Mouse (Mus musculus): ENCODE measurements around the gene Rab11fip4. TPM values are rescaled to one million over a fixed set of nuclear protein-coding genes. Genes with fewer than 3 reads are reported as not detected.

Gene Rab11fip4
- polyA plus RNA-seq, 1 experiment: 12.2 TPM

GRCm38 (mm10) chr11:79731476-79731875 lies 140.5 kb downstream of the Rab11fip4 start:
- Histone ChIP-seq H3K27ac (ENCODE audit: insufficient read depth, low read length) (no peak overlapping the region), H3K4me1 (ENCODE audit: control insufficient read depth, insufficient read depth, insufficient read length) (no peaks in the 10 kb centered on the region), H3K4me3 (ENCODE audit: extremely low read depth, insufficient read depth, insufficient read length) (no peak overlapping the region), H3K36me3 (ENCODE audit: control insufficient read depth, insufficient read depth, low read length) (no peaks in the 10 kb centered on the region), H3K27me3 (ENCODE audit: control insufficient read depth, insufficient read depth, low read length) (no peaks in the 10 kb centered on the region)
- WGBS: 88% methylated on average over 5 of the region's 5 CpGs
- no peak for DNase-seq (ENCODE audit: low read depth in 1 of 2, low spot score in 2 of 2)
- TF ChIP-seq POLR2A (IDR thresholded peaks at IDR 0.05; ENCODE audit: low read depth, low read length): no peak
- TF ChIP-seq CTCF (IDR thresholded peaks at IDR 0.05; ENCODE audit: extremely low read depth, insufficient read depth, insufficient read length, insufficient replicate concordance): no peak

DNA sequence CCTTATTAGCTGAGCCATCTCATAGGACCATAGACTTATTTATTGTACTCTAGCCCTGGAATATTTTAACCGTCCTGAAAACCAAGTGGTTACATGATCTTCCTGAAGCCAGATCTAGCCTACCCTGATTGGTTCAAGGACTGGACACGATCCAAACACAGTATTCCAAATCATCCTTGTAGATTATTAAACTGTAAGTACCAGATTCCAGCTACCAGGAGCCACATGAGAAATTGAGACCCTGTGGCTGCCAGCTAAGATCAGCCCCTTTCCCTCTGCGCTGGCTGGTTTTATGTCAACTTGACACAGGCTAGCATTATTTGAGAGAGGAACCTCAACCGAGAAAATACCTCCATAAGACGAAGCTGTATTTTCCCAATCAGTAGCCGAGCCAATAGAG lies 142.0 kb downstream of the Rab11fip4 start:
- H3K36me3 ChIP-seq (ENCODE audit: control insufficient read depth, insufficient read depth, low read length): no peaks in the 10 kb centered on the region
- WGBS: 90% methylated on average over 6 of the region's 6 CpGs
- no peak for TF ChIP-seq POLR2A (IDR thresholded peaks at IDR 0.05; ENCODE audit: low read depth, low read length)
- TF ChIP-seq CTCF (IDR thresholded peaks at IDR 0.05; ENCODE audit: extremely low read depth, insufficient read depth, insufficient read length, insufficient replicate concordance): no peak
- DNase-seq (ENCODE audit: low read depth in 1 of 2, low spot score in 2 of 2): no peak
- H3K27ac ChIP-seq (ENCODE audit: insufficient read depth, low read length): no peak overlapping the region
- H3K27me3 ChIP-seq (ENCODE audit: control insufficient read depth, insufficient read depth, low read length): no peaks in the 10 kb centered on the region
- no peak overlapping the region for H3K4me3 ChIP-seq (ENCODE audit: extremely low read depth, insufficient read depth, insufficient read length)
- H3K4me1 ChIP-seq (ENCODE audit: control insufficient read depth, insufficient read depth, insufficient read length): no peaks in the 10 kb centered on the region

- Histone ChIP-seq H3K36me3 (ENCODE audit: control insufficient read depth, insufficient read depth, low read length) (no peaks in the 10 kb centered on the region), H3K27me3 (ENCODE audit: control insufficient read depth, insufficient read depth, low read length) (no peaks in the 10 kb centered on the region), H3K4me1 (ENCODE audit: control insufficient read depth, insufficient read depth, insufficient read length) (peaks cover 2% of the 10 kb centered on the region; the same call in 1 of the 2 replicates), H3K4me3 (ENCODE audit: extremely low read depth, insufficient read depth, insufficient read length) (no peak overlapping the region), H3K27ac (ENCODE audit: insufficient read depth, low read length) (no peak overlapping the region)
- WGBS: 86% methylated on average over 15 of the region's 15 CpGs
- no peak for DNase-seq (ENCODE audit: low read depth in 1 of 2, low spot score in 2 of 2)
- TF ChIP-seq CTCF (IDR thresholded peaks at IDR 0.05; ENCODE audit: extremely low read depth, insufficient read depth, insufficient read length, insufficient replicate concordance) (no peak), POLR2A (IDR thresholded peaks at IDR 0.05; ENCODE audit: low read depth, low read length) (no peak)
Measured at GRCm38 (mm10) chr11:79736232-79737006, 145.4 kb downstream of the Rab11fip4 start.

- 85% methylated on average over 12 of the region's 12 CpGs for WGBS
- peaks cover 2% of the 10 kb centered on the region; the same call in 1 of the 2 replicates for H3K4me1 ChIP-seq (ENCODE audit: control insufficient read depth, insufficient read depth, insufficient read length)
- no peak for TF ChIP-seq POLR2A (IDR thresholded peaks at IDR 0.05; ENCODE audit: low read depth, low read length)
- DNase-seq (ENCODE audit: low read depth in 1 of 2, low spot score in 2 of 2): no peak
- H3K27ac ChIP-seq (ENCODE audit: insufficient read depth, low read length): no peak overlapping the region
- H3K27me3 ChIP-seq (ENCODE audit: control insufficient read depth, insufficient read depth, low read length): no peaks in the 10 kb centered on the region
- H3K36me3 ChIP-seq (ENCODE audit: control insufficient read depth, insufficient read depth, low read length): no peaks in the 10 kb centered on the region
- no peak overlapping the region for H3K4me3 ChIP-seq (ENCODE audit: extremely low read depth, insufficient read depth, insufficient read length)
Measured at GRCm38 (mm10) chr11:79737126-79737697, 146.2 kb downstream of the Rab11fip4 start.

- Histone ChIP-seq H3K4me1 (ENCODE audit: control insufficient read depth, insufficient read depth, insufficient read length) (peaks cover 2% of the 10 kb centered on the region; the same call in 1 of the 2 replicates), H3K27me3 (ENCODE audit: control insufficient read depth, insufficient read depth, low read length) (no peaks in the 10 kb centered on the region), H3K4me3 (ENCODE audit: extremely low read depth, insufficient read depth, insufficient read length) (no peak overlapping the region), H3K36me3 (ENCODE audit: control insufficient read depth, insufficient read depth, low read length) (no peaks in the 10 kb centered on the region), H3K27ac (ENCODE audit: insufficient read depth, low read length) (no peak overlapping the region)
- TF ChIP-seq CTCF (IDR thresholded peaks at IDR 0.05; ENCODE audit: extremely low read depth, insufficient read depth, insufficient read length, insufficient replicate concordance) (no peak), POLR2A (IDR thresholded peaks at IDR 0.05; ENCODE audit: low read depth, low read length) (no peak)
- WGBS: 77% methylated on average over 6 of the region's 6 CpGs
- no peak for DNase-seq (ENCODE audit: low read depth in 1 of 2, low spot score in 2 of 2)
Measured at GRCm38 (mm10) chr11:79737865-79738502, 147.0 kb downstream of the Rab11fip4 start.

GRCm38 (mm10) chr11:79738725-79739558 lies 147.9 kb downstream of the Rab11fip4 start:
- no peak for DNase-seq (ENCODE audit: low read depth in 1 of 2, low spot score in 2 of 2)
- H3K27me3 ChIP-seq (ENCODE audit: control insufficient read depth, insufficient read depth, low read length): no peaks in the 10 kb centered on the region
- H3K27ac ChIP-seq (ENCODE audit: insufficient read depth, low read length): 0 out of 2 replicates have a peak overlapping the region, but pooled peaks have one; percentile 26
- no peak overlapping the region for H3K4me3 ChIP-seq (ENCODE audit: extremely low read depth, insufficient read depth, insufficient read length)
- H3K36me3 ChIP-seq (ENCODE audit: control insufficient read depth, insufficient read depth, low read length): no peaks in the 10 kb centered on the region
- TF ChIP-seq CTCF (IDR thresholded peaks at IDR 0.05; ENCODE audit: extremely low read depth, insufficient read depth, insufficient read length, insufficient replicate concordance): no peak
- TF ChIP-seq POLR2A (IDR thresholded peaks at IDR 0.05; ENCODE audit: low read depth, low read length): no peak
- H3K4me1 ChIP-seq (ENCODE audit: control insufficient read depth, insufficient read depth, insufficient read length): peaks cover 2% of the 10 kb centered on the region; the same call in 1 of the 2 replicates
- 42% methylated on average over 19 of the region's 19 CpGs for WGBS
